Mouse (Mus musculus): ENCODE measurements around the gene Slc5a4a. TPM values are rescaled to one million over a fixed set of nuclear protein-coding genes. Genes with fewer than 3 reads are reported as not detected.
A peak's percentile ranks its signal among the peaks of the same experiment; 100 is the strongest.

The Slc5a4a gene
- polyA plus RNA-seq, 1 experiment, result not detected

DNA sequence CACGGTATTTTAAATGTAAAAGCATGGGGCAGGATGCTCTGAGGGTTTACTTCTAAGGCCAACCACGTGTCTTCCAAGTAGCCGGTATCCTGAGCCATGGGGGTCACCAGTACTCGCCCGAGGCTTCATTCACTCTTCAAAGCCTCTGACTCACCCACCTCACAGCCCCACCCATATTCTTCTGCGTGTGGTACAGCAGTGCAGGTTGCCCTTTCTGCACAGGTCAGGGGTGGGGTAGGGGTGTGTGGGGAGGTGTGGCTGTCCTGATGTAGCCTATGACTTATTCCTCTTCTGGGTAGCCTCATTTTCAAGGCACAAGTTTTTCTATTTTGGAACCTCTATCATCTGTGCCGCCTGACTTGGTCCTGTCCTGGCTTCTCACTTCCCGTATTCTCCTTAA, 405 bp upstream of the Slc5a4a start:
- 64% methylated on average over 8 of the region's 8 CpGs for WGBS

DNA sequence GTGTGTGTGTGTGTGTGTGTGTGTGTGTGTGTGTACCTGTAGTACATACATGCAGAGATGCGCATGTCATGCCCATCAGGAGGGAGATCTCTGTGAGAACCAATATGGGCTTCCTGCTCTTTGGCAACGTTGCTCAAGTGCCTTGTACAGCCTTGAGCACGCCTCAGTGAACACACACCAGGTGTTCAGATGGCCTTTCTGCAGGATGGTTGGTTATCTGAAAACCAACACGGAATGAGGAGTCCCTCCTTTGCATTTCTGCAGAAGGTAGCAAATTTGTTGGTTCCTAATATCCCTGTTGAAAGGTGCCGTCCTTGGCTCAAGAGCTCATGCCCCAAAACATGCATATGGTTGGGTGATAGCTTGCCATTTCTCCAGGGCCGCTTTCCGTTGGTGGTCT, 8.7 kb downstream of the Slc5a4a start:
- 75% methylated on average over 7 of the region's 7 CpGs for WGBS
- Histone ChIP-seq H3K27ac (ENCODE audit: control insufficient read depth, insufficient read depth, low read depth, low read length, poor library complexity) (no peak overlapping the region), H3K4me3 (replicated peaks; ENCODE audit: control insufficient read depth, low read depth, low read length) (no peak overlapping the region), H3K4me1 (ENCODE audit: control insufficient read depth, insufficient read depth, low read length) (no peaks in the 10 kb centered on the region)
- TF ChIP-seq CTCF (IDR thresholded peaks at IDR 0.05; ENCODE audit: control insufficient read depth, insufficient read depth, low read length) (no peak), POLR2A (IDR thresholded peaks at IDR 0.05; ENCODE audit: borderline replicate concordance, control insufficient read depth, low read depth, low read length) (no peak)

More for the DNA sequence above, 405 bp upstream of the Slc5a4a start:
- no peak for TF ChIP-seq CTCF (IDR thresholded peaks at IDR 0.05; ENCODE audit: control insufficient read depth, insufficient read depth, low read length)
- TF ChIP-seq POLR2A (IDR thresholded peaks at IDR 0.05; ENCODE audit: borderline replicate concordance, control insufficient read depth, low read depth, low read length), result no peak
- H3K4me1 ChIP-seq (ENCODE audit: control insufficient read depth, insufficient read depth, low read length), result no peaks in the 10 kb centered on the region
- no peak overlapping the region for H3K4me3 ChIP-seq (replicated peaks; ENCODE audit: control insufficient read depth, low read depth, low read length)
- no peak overlapping the region for H3K27ac ChIP-seq (ENCODE audit: control insufficient read depth, insufficient read depth, low read depth, low read length, poor library complexity)

- no peak overlapping the region for H3K4me3 ChIP-seq (replicated peaks; ENCODE audit: control insufficient read depth, low read depth, low read length)
- no peak overlapping the region for H3K27ac ChIP-seq (ENCODE audit: control insufficient read depth, insufficient read depth, low read depth, low read length, poor library complexity)
- WGBS, result 67% methylated on average over 5 of the region's 5 CpGs
- TF ChIP-seq POLR2A (IDR thresholded peaks at IDR 0.05; ENCODE audit: borderline replicate concordance, control insufficient read depth, low read depth, low read length) (no peak), CTCF (IDR thresholded peaks at IDR 0.05; ENCODE audit: control insufficient read depth, insufficient read depth, low read length) (no peak)
- no peaks in the 10 kb centered on the region for H3K4me1 ChIP-seq (ENCODE audit: control insufficient read depth, insufficient read depth, low read length)
Observed at GRCm38 (mm10) chr10:76157528-76157927, 10.3 kb downstream of the Slc5a4a start.

- no peak for TF ChIP-seq CTCF (IDR thresholded peaks at IDR 0.05; ENCODE audit: control insufficient read depth, insufficient read depth, low read length)
- no peak for TF ChIP-seq POLR2A (IDR thresholded peaks at IDR 0.05; ENCODE audit: borderline replicate concordance, control insufficient read depth, low read depth, low read length)
- H3K4me1 ChIP-seq (ENCODE audit: control insufficient read depth, insufficient read depth, low read length), result no peaks in the 10 kb centered on the region
- no peak overlapping the region for H3K4me3 ChIP-seq (replicated peaks; ENCODE audit: control insufficient read depth, low read depth, low read length)
- no peak overlapping the region for H3K27ac ChIP-seq (ENCODE audit: control insufficient read depth, insufficient read depth, low read depth, low read length, poor library complexity)
- WGBS, result 66% methylated on average over 1 of the region's 1 CpGs
Observed at GRCm38 (mm10) chr10:76158009-76158408, 10.8 kb downstream of the Slc5a4a start.

- 59% methylated on average over 2 of the region's 2 CpGs for WGBS
- H3K27ac ChIP-seq (ENCODE audit: control insufficient read depth, insufficient read depth, low read depth, low read length, poor library complexity), result no peak overlapping the region
Observed at GRCm38 (mm10) chr10:76174899-76175298, 27.6 kb downstream of the Slc5a4a start.

GRCm38 (mm10) chr10:76185216-76185615, 38.0 kb downstream of the Slc5a4a start:
- Histone ChIP-seq H3K27ac (ENCODE audit: control insufficient read depth, insufficient read depth, low read depth, low read length, poor library complexity) (no peak overlapping the region), H3K4me1 (ENCODE audit: control insufficient read depth, insufficient read depth, low read length) (no peaks in the 10 kb centered on the region), H3K4me3 (replicated peaks; ENCODE audit: control insufficient read depth, low read depth, low read length) (no peak overlapping the region)
- TF ChIP-seq POLR2A (IDR thresholded peaks at IDR 0.05; ENCODE audit: borderline replicate concordance, control insufficient read depth, low read depth, low read length) (no peak), CTCF (IDR thresholded peaks at IDR 0.05; ENCODE audit: control insufficient read depth, insufficient read depth, low read length) (no peak)
- WGBS, result 65% methylated on average over 4 of the region's 4 CpGs

More at GRCm38 (mm10) chr10:76174899-76175298, 27.6 kb downstream of the Slc5a4a start:
- Histone ChIP-seq H3K4me1 (ENCODE audit: control insufficient read depth, insufficient read depth, low read length) (no peaks in the 10 kb centered on the region), H3K4me3 (replicated peaks; ENCODE audit: control insufficient read depth, low read depth, low read length) (no peak overlapping the region)
- TF ChIP-seq CTCF (IDR thresholded peaks at IDR 0.05; ENCODE audit: control insufficient read depth, insufficient read depth, low read length) (no peak), POLR2A (IDR thresholded peaks at IDR 0.05; ENCODE audit: borderline replicate concordance, control insufficient read depth, low read depth, low read length) (no peak)

- no peak overlapping the region for H3K27ac ChIP-seq (ENCODE audit: control insufficient read depth, insufficient read depth, low read depth, low read length, poor library complexity)
- WGBS, result 60% methylated on average over 1 of the region's 1 CpGs
- H3K4me1 ChIP-seq (ENCODE audit: control insufficient read depth, insufficient read depth, low read length), result no peaks in the 10 kb centered on the region
- TF ChIP-seq POLR2A (IDR thresholded peaks at IDR 0.05; ENCODE audit: borderline replicate concordance, control insufficient read depth, low read depth, low read length) (no peak), CTCF (IDR thresholded peaks at IDR 0.05; ENCODE audit: control insufficient read depth, insufficient read depth, low read length) (no peak)
- no peak overlapping the region for H3K4me3 ChIP-seq (replicated peaks; ENCODE audit: control insufficient read depth, low read depth, low read length)
Observed at GRCm38 (mm10) chr10:76188010-76188409, 40.8 kb downstream of the Slc5a4a start.

DNA sequence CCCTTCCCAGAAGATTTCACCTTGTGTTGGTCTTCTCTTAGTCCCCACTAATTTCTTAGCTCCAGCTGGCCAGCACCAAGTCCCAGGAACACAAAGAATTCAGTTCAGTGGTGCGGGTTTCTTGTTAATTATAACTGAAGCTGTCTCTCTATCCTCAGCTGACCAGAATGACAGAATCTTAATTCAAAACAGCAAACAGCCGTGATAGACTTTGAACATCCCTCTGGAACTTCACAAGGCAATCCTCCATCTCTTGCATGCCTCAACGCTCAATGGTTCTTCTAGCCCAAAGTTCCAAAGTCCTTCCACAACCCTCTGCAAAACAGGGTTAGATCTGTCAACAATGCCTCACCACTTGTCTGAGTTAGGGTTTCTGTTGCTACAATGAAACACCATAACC, 54.2 kb downstream of the Slc5a4a start:
- no peak overlapping the region for H3K4me3 ChIP-seq (replicated peaks; ENCODE audit: control insufficient read depth, low read depth, low read length)
- no peak overlapping the region for H3K27ac ChIP-seq (ENCODE audit: control insufficient read depth, insufficient read depth, low read depth, low read length, poor library complexity)
- H3K4me1 ChIP-seq (ENCODE audit: control insufficient read depth, insufficient read depth, low read length), result no peaks in the 10 kb centered on the region
- WGBS, result 71% methylated on average over 3 of the region's 3 CpGs
- TF ChIP-seq POLR2A (IDR thresholded peaks at IDR 0.05; ENCODE audit: borderline replicate concordance, control insufficient read depth, low read depth, low read length), result no peak
- TF ChIP-seq CTCF (IDR thresholded peaks at IDR 0.05; ENCODE audit: control insufficient read depth, insufficient read depth, low read length), result no peak

- H3K27ac ChIP-seq (ENCODE audit: control insufficient read depth, insufficient read depth, low read depth, low read length, poor library complexity), result no peak overlapping the region
- no peak for TF ChIP-seq POLR2A (IDR thresholded peaks at IDR 0.05; ENCODE audit: borderline replicate concordance, control insufficient read depth, low read depth, low read length)
- TF ChIP-seq CTCF (IDR thresholded peaks at IDR 0.05; ENCODE audit: control insufficient read depth, insufficient read depth, low read length), result peak; percentile 31
- WGBS, result 23% methylated on average over 7 of the region's 7 CpGs
Observed at GRCm38 (mm10) chr10:76201978-76202377, 54.7 kb downstream of the Slc5a4a start.

More at GRCm38 (mm10) chr10:76201978-76202377, 54.7 kb downstream of the Slc5a4a start:
- H3K4me1 ChIP-seq (ENCODE audit: control insufficient read depth, insufficient read depth, low read length), result no peaks in the 10 kb centered on the region
- H3K4me3 ChIP-seq (replicated peaks; ENCODE audit: control insufficient read depth, low read depth, low read length), result no peak overlapping the region

Measured in bone marrow, adult 2 months (tissue).